Mouse (Mus musculus) bone marrow, adult 2 months (tissue): Measurements from ENCODE around the gene Cab39l.

Experiments
- CTCF ChIP-seq: fragments of 200-500 bp; IDR thresholded peaks from 2 replicates; pipeline ENCODE4 v1.5.1; 2011; ENCODE audit warnings: low read length, control low read depth; ENCODE audit not compliant: control insufficient read depth, insufficient read depth
- POLR2A ChIP-seq: fragments of 200-500 bp; IDR thresholded peaks from 2 replicates; pipeline ENCODE4 v1.6.1; 2011; ENCODE audit warnings: low read depth, mild to moderate bottlenecking, control low read depth, low read length, borderline replicate concordance; ENCODE audit not compliant: control insufficient read depth

GRCm38 (mm10) chr14:59440039-59440438 is 733 bp upstream of the Cab39l start:
- no peak for TF ChIP-seq POLR2A
- TF ChIP-seq CTCF, result no peak
